Mouse (Mus musculus) layer of hippocampus, adult 2 months (tissue): ENCODE results near the gene Nedd9. TPM values are rescaled to one million over a fixed set of nuclear protein-coding genes. Genes with fewer than 3 reads are reported as not detected.
A peak's percentile ranks its signal among the peaks of the same experiment; 100 is the strongest.
"Not testable (repeated sequence)": the region's sequence is repeated elsewhere in the genome, so short reads cannot be mapped to it uniquely, and the experiment has no call there.

ENCODE experiments used
- DNase-seq, 2 experiments: peaks; one replicate each; pipeline ENCODE4 v3.0.0; 2022; ENCODE audit warnings: low spot score in 2 of 2
- H3K27ac ChIP-seq: fragments of 200-600 bp; 2 replicates; pipeline ENCODE4 v1.8.1; 2022
- H3K4me3 ChIP-seq: fragments of 200-600 bp; 2 replicates; pipeline ENCODE4 v1.8.1; 2022; ENCODE audit warnings: mild to moderate bottlenecking
- CTCF ChIP-seq: fragments of 200-600 bp; conservative IDR thresholded peaks from 2 replicates; pipeline ENCODE4 v1.8.1; 2022; ENCODE audit warnings: antibody characterized with exemption, mild to moderate bottlenecking, moderate library complexity
- total RNA-seq, 2 experiments: library from RNA; stranded (reverse); gene quantifications; 2 replicates each; pipeline ENCODE4 v1.2.3; 2021

The Nedd9 gene
- total RNA-seq, 2 experiments from 2014 or later: 12.4 to 14.1 TPM

DNA sequence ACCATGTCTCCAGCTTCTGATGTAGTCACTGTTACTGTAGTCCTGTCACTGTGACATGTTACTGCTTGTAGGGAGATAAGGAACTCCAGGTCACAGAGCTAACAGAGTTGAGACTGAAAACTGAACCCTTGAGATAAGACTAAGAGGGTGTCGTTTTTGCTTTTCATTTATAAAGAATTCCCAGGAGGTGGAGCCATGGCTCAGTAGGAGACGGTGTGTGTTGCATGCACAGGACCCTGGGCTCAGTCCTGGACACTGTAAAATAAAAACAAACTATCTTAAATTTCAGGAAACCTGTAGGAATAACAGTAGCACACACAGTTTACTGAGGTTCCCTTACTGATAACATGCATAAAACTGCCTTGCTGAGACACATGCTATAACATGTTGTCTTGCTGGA, 188.6 kb downstream of the Nedd9 start:
- no peak overlapping the region for H3K27ac ChIP-seq
- DNase-seq: no peak
- no peak overlapping the region for H3K4me3 ChIP-seq
- TF ChIP-seq CTCF: no peak

DNA sequence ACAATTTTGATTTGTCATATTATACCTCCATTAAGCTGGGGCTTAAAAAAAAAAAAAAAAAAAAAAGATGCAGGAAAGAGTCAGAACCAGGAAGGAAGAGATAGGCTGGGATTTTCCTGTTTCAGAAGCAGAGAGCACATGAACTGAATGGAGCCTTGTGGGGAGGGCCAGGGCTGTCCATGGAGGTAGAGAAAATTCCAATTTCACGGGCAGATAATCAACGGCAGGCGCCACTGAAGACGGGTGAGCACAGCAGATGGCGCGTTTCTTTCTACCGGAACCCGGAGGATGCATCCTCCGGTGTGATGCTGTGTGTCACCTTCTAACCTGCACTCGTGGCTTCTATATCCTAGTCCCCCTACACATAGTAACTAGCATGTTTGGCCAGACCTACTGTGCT, 190.8 kb downstream of the Nedd9 start:
- H3K27ac ChIP-seq: no peak overlapping the region

DNA sequence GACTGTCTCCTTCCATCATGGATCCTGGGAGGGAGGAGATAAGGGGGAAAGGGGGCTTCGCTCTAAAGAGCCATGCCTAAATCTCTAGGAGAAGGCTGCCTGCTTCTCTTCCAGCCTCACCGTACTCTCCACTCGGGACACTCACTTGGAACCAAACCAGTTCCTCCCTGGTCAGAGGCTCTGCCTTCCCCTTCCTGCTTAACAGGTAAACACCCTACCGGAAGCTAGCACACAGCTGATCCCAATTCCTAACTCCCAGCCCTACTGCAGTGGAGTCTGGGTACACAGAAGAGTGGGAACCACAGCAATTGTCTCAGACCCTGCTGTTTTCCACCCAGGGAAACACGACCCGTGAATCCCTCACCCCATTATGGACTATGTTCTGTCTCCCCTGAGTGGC, 191.3 kb downstream of the Nedd9 start:
- Histone ChIP-seq H3K4me3 (no peak overlapping the region), H3K27ac (no peak overlapping the region)
- no peak for DNase-seq
- no peak for TF ChIP-seq CTCF

More for the DNA sequence above, 190.8 kb downstream of the Nedd9 start:
- DNase-seq: no peak
- no peak for TF ChIP-seq CTCF
- no peak overlapping the region for H3K4me3 ChIP-seq

DNA sequence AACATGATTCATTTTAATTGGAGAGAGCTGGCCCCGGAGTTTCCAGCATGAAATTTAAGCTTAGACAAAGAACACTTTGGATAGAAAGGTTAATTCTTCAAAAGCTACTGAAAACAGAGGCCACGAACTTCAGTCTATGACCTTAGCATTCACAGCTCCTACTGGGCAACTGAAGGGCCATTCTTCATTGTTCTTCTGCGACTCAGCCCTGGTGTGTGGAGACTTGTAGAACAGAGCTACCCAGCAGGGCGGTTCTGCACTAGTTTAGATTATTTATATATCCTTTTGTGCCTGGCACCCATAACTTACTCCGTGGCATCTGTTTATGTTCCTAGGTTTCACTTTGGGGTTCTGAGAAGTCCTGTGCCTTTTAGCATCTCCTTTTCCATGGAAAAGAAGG, 193.6 kb downstream of the Nedd9 start:
- no peak for DNase-seq
- no peak overlapping the region for H3K4me3 ChIP-seq
- no peak for TF ChIP-seq CTCF
- no peak overlapping the region for H3K27ac ChIP-seq

DNA sequence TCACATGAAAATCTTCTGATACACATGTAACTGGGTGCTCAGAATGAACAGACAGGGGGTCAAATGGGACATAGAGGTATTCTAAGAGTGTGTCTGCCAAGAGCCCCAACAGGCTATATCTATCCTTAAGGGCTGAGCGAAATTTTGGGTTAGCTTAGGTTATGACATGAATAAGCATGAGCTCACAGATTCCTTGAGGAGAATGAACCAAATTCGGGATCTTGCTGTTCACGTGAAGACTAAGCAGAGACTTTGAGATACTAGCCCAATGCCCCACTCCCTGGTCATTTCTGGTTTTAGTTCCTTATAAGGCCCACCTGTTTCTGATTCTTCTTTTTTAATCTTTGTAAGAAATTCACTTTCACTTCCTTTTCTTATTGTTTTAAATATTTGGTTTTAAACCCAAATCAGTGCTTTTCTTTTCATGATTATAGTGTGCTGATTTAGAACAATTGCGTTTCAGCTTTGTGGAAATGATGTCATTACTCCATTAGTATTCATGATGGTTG, 195.6 kb downstream of the Nedd9 start:
- no peak overlapping the region for H3K4me3 ChIP-seq
- no peak for TF ChIP-seq CTCF
- no peak overlapping the region for H3K27ac ChIP-seq
- DNase-seq: no peak

DNA sequence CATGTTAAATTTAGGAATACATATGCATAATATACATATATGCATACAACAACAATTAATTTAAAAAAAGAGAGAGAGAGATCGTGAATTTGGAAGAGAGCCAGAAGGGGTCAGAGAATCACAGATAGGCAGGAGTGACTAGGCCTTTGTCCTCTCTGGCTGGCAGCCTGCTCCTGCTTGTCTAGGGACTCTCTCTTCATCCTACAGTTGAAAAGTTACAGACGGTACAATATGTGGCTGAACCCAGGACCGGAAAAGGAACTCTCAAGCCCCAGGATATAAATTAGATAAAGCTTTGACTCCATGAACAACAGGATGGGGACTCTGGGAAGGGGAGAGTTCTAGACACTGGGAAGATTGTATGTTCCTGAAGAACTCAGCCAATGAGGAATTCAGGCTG, 200.9 kb downstream of the Nedd9 start:
- no peak overlapping the region for H3K4me3 ChIP-seq
- DNase-seq: no peak
- no peak for TF ChIP-seq CTCF

DNA sequence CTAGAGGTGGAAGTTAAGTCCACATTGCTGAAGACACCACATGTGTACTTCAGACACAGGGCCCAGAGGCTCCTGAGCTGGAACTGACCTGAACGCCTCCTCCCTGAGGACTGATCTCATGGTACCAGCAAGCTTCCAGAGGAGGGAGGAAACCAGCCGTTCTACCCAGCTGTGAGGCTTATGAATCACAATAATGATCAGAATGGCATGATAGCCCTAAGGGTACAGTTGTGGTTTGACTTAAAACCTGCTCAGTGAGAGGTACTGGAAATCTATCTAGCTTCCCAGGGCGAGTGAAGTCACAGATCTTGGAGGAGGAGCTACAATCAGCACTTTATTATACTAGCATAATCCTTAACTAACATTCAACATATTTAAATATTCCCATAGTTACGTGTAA, 201.7 kb downstream of the Nedd9 start:
- no peak for DNase-seq
- TF ChIP-seq CTCF: no peak
- H3K4me3 ChIP-seq: no peak overlapping the region
- no peak overlapping the region for H3K27ac ChIP-seq

More for the DNA sequence above, 200.9 kb downstream of the Nedd9 start:
- no peak overlapping the region for H3K27ac ChIP-seq

DNA sequence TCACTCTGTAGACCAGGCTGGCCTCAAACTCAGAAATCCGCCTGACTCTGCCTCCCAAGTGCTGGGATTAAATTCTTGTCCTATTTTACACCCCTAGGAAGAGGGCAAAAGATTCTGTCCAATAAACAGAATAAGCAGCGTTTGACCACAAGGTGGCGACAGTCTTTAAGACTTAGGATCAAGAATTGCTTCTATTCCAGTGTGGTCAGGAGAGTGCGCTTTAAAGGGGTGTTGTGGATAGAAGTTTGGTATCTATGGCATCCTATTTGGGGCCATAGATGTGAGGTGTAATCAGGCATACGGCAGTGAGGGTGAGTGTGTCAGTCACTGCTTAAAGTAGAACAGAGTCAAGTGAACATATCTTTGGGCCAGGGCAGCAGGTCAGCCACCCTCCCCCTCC, 203.9 kb downstream of the Nedd9 start:
- no peak overlapping the region for H3K4me3 ChIP-seq
- DNase-seq: peak; percentile 64 to 76
- peak; percentile 85 for TF ChIP-seq CTCF
- no peak overlapping the region for H3K27ac ChIP-seq

DNA sequence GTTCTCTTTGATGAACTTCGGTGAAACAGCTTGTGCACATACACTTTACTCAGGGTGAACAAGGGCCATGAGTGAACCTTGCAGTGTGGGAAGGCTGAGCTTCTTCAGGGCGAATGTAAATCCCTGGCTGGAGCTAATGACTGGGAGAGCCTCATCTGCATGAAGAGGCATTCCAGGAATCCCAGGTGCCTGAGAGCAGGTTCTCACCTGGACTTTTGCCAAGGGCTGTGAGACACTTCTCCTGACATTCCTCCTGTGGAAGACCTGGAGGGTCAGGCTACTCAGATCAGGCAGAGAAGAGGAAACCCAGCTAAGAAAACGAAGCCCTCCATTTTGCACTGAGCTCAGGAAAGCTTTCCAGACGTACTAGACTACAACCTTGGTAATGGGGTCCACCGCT, 206.5 kb downstream of the Nedd9 start:
- H3K4me3 ChIP-seq: no peak overlapping the region
- no peak for TF ChIP-seq CTCF
- DNase-seq: no peak
- H3K27ac ChIP-seq: no peak overlapping the region

DNA sequence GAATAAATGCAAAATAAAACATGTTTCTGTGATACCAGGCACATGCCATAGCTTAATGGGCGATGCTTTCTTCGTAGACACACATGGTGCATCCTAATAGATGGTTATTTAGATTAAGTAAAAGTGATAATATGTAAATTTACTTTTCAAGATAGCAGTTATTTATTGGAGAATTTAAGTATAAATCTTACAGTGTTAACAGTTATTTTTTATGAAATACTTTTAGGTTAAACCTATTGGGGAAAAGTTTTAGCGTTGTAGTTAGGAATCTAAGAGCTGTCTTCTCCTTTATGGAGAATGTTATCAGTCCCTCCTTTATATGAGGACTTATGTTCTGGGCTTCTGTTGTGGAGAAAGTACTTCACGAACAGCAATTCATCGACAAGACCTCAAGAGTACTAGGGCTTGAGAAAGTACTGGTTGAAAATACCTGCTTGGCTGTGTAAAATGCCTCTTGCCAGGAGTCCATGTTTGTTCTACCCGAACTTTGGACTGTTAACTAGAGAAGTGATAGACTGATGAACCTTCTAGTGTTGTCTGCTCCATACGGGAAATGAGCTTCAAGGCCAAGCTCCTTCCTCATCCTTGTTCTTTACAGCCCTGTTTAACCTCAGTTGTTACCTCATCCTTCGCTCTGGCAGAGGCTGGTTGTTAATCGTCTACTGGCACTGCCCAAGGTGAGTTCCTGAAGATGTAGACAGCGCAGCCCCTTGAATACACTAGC, 213.1 kb downstream of the Nedd9 start, which contains the start of gene Gm17364:
Gene Gm17364 (minus strand): TSS at position 51 of the 724 bp plus-strand sequence.
- TF ChIP-seq CTCF: no peak
- Histone ChIP-seq H3K27ac (peak within 1 kb of the TSS; percentile 6), H3K4me3 (no peak within 1 kb of the TSS)
- no peak for DNase-seq

DNA sequence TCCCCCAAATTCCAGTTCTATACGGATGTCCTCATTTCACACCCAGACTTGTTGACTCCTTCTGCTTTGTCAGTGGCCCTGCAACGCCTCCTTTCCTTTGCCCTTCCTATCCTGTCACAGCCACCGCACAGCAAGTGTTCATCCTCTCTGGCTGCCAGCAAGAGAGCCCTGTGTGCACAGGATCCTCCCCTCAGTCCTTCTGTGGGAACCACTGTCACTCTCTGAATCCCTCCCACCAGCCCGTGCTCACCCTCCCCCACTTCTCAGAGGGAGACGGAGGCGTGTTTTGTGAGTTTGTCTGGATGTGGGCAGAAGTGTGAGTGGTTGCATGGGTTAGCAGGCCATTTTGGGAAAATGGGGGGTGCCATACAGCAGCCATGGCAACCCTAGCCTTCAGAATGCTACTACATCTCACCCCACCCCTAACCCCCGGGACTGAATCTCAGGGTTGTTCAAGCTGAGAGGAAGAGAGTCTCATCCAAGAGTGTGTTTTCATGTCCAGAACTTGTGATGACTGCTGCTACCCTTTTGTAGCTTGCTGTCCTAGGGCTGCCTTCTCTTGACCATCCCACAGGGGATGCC, 219.2 kb downstream of the Nedd9 start:
- TF ChIP-seq CTCF: no peak
- H3K27ac ChIP-seq: no peak overlapping the region
- DNase-seq: peak; percentile 32 to 39
- no peak overlapping the region for H3K4me3 ChIP-seq

DNA sequence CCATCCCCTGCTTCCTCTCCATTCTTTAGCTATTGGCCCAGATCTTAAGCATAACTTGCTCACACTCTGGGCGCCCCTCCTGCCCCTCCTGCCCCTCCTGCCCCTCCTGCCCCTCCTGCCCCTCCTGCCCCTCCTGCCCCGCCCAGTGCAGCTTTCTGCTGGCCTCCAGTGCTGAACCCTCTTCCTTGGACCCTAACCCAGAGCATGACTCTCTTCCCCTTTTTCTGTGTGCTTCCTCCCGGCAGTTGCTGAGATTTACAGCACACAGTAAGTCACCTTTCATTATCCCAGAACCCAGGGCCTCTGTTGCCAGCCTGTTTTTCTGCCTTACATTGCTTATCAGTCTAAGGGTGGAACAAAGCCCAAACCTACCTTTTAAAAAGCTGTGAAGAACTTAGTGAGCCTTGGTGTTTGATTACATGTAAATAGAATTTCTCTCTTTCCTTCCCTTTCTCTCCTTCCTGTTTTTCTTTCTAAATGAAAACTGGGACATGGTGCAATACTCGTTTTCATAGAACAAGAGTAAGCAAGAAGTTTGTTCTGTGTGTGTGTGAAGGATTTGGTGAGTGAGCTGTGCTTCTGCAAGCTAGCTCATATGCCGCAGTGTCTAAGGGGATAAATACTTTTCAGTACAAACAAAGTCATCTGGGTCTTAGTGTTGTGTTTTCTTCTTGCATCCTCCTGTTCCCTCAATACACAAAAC, 223.7 kb downstream of the Nedd9 start:
- DNase-seq: no peak
- no peak for TF ChIP-seq CTCF
- H3K27ac ChIP-seq: no peak overlapping the region
- H3K4me3 ChIP-seq: no peak overlapping the region

DNA sequence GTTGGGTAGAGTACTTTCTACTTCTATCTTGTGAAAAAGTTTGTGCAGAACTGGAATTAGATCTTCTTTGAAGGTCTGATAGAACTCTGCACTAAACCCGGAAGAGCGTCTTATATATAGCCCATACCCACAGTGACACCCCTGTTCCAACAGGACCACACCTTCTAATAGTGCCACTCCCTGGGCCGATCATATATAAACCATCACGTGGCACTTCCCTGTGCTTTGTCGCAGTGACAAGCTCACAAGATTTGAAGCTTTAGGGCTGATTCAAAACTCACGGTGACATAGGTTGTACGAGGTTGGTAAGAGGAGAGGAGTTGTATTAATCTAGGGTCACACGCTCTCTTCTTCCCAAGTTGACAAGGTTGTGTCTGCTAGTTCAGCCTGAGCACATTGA, 225.5 kb downstream of the Nedd9 start:
- DNase-seq, H3K27ac ChIP-seq, H3K4me3 ChIP-seq: not testable (repeated sequence)

Other genes starting within 250 kb of the Nedd9 start
- 100 to 1,000 TPM; 141 to 143 TPM for gene Smim13, start 237.5 kb downstream of the Nedd9 start, total RNA-seq
- not detected for gene Gm17364, start 213.4 kb downstream of the Nedd9 start, total RNA-seq
- gene Tmem170b, start 118.5 kb upstream of the Nedd9 start, total RNA-seq: 10 to 100 TPM; 88.6 to 91.0 TPM